In genomic region chr3:81829966-81830599, GRCm38 (mm10) we compare ENCODE assay signal across 13 mouse cellular contexts.
DNase-seq lines count a peak whose midpoint lies in the region; ATAC-seq lines count a peak whose summit lies in the region.
"Had no signal": no experiment of that assay in that cellular context is flagged by ENCODE, and none has a peak within 500 bp of the region (broad histone marks: within the 10 kb centered on the region; RNA-seq: fewer than 3 reads in every experiment).

No protein-coding gene starts in this region.

- H3K4me1 ChIP-seq in midbrain, embryonic 13.5 days (replicated peaks), result no peaks in the 10 kb centered on the region; the same call in 1 of the 2 replicates
- no peaks in the 10 kb centered on the region for H3K4me1 ChIP-seq in midbrain, embryonic 11.5 days (ENCODE audit: control insufficient read depth, insufficient read depth, low read length)
- 0 out of 2 replicates have a peak, but pooled peaks cover 4% of the 10 kb centered on the region for H3K4me1 ChIP-seq in hindbrain, embryonic 14.5 days (replicated peaks; ENCODE audit: control insufficient read depth, insufficient read depth, low read length)
- H3K4me1 ChIP-seq in neural tube, embryonic 13.5 days (replicated peaks), result no peaks in the 10 kb centered on the region
- H3K4me1 ChIP-seq: midbrain, embryonic 12.5 days had no signal

- ATAC-seq in midbrain, embryonic 13.5 days, result peak; percentile 91
- no peak for ATAC-seq in midbrain, embryonic 11.5 days (ENCODE audit: low FRiP score)
- ATAC-seq in hindbrain, embryonic 14.5 days (ENCODE audit: low FRiP score), result peak; percentile 88; the same call in 1 of the 2 replicates
- ATAC-seq in neural tube, embryonic 13.5 days (ENCODE audit: low read depth), result peak; percentile 79; the same call in 1 of the 2 replicates

- no peaks in the 10 kb centered on the region for H3K36me3 ChIP-seq in midbrain, embryonic 13.5 days
- no peaks in the 10 kb centered on the region for H3K36me3 ChIP-seq in midbrain, embryonic 11.5 days (ENCODE audit: control insufficient read depth, insufficient read depth, low read length)
- no peaks in the 10 kb centered on the region for H3K36me3 ChIP-seq in hindbrain, embryonic 14.5 days (replicated peaks; ENCODE audit: control insufficient read depth, insufficient read depth)
- no peaks in the 10 kb centered on the region for H3K36me3 ChIP-seq in neural tube, embryonic 13.5 days
- H3K36me3 ChIP-seq: limb, embryonic 10.5 days; midbrain, embryonic 12.5 days had no signal

- no peaks in the 10 kb centered on the region for H3K9me3 ChIP-seq in midbrain, embryonic 13.5 days
- no peaks in the 10 kb centered on the region for H3K9me3 ChIP-seq in midbrain, embryonic 11.5 days (ENCODE audit: control insufficient read depth, low read length)
- no peaks in the 10 kb centered on the region for H3K9me3 ChIP-seq in hindbrain, embryonic 14.5 days (ENCODE audit: control insufficient read depth, low read length)
- H3K9me3 ChIP-seq in neural tube, embryonic 13.5 days, result no peaks in the 10 kb centered on the region
- H3K9me3 ChIP-seq: limb, embryonic 10.5 days; midbrain, embryonic 12.5 days had no signal

- H3K27me3 ChIP-seq in midbrain, embryonic 13.5 days, result no peaks in the 10 kb centered on the region
- no peaks in the 10 kb centered on the region for H3K27me3 ChIP-seq in midbrain, embryonic 11.5 days (ENCODE audit: control insufficient read depth, insufficient read depth, low read length)
- H3K27me3 ChIP-seq in hindbrain, embryonic 14.5 days (ENCODE audit: control insufficient read depth, insufficient read depth, low read length), result no peaks in the 10 kb centered on the region
- H3K27me3 ChIP-seq in neural tube, embryonic 13.5 days, result no peaks in the 10 kb centered on the region
- H3K27me3 ChIP-seq: midbrain, embryonic 12.5 days had no signal

- DNase-seq in midbrain, embryonic 11.5 days (ENCODE audit: low spot score, missing footprints), result no peak
- peak; percentile 84 for DNase-seq in brain, embryonic 18.5 days (ENCODE audit: low read depth, low spot score)
- peak; percentile 78 for DNase-seq in hindbrain, embryonic 14.5 days (ENCODE audit: low spot score)
- DNase-seq in yolk sac, embryonic 10.5 days (ENCODE audit: low spot score), result no peak
- DNase-seq in lung, postnatal 25 days (ENCODE audit: low spot score), result no peak
- DNase-seq: cerebellum, postnatal 36 days; heart, postnatal 36 days; lung, adult 18-20 months; thymus, postnatal 4 days had no signal

- H3K9ac ChIP-seq in midbrain, embryonic 13.5 days (replicated peaks), result no peak overlapping the region
- H3K9ac ChIP-seq in midbrain, embryonic 11.5 days (ENCODE audit: low read length), result no peak overlapping the region
- no peak overlapping the region for H3K9ac ChIP-seq in hindbrain, embryonic 14.5 days
- H3K9ac ChIP-seq in neural tube, embryonic 13.5 days, result no peak overlapping the region
- H3K9ac ChIP-seq: midbrain, embryonic 12.5 days had no signal

- H3K4me3 ChIP-seq in midbrain, embryonic 13.5 days (replicated peaks), result no peak overlapping the region
- no peak overlapping the region for H3K4me3 ChIP-seq in midbrain, embryonic 11.5 days (ENCODE audit: low read depth, low read length)
- no peak overlapping the region for H3K4me3 ChIP-seq in hindbrain, embryonic 14.5 days (replicated peaks; ENCODE audit: low read length)
- no peak overlapping the region for H3K4me3 ChIP-seq in neural tube, embryonic 13.5 days
- H3K4me3 ChIP-seq: limb, embryonic 10.5 days; midbrain, embryonic 12.5 days had no signal

- H3K4me2 ChIP-seq in midbrain, embryonic 13.5 days (replicated peaks), result no peak overlapping the region
- H3K4me2 ChIP-seq in midbrain, embryonic 11.5 days, result no peak overlapping the region
- H3K4me2 ChIP-seq in hindbrain, embryonic 14.5 days (replicated peaks), result no peak overlapping the region
- H3K4me2 ChIP-seq in neural tube, embryonic 13.5 days, result no peak overlapping the region
- H3K4me2 ChIP-seq: midbrain, embryonic 12.5 days had no signal

- H3K27ac ChIP-seq in midbrain, embryonic 13.5 days, result no peak overlapping the region
- no peak overlapping the region for H3K27ac ChIP-seq in midbrain, embryonic 11.5 days (ENCODE audit: low read depth, low read length)
- H3K27ac ChIP-seq in hindbrain, embryonic 14.5 days, result peak overlapping the region; percentile 45
- no peak overlapping the region for H3K27ac ChIP-seq in neural tube, embryonic 13.5 days (replicated peaks)
- H3K27ac ChIP-seq: limb, embryonic 10.5 days; midbrain, embryonic 12.5 days had no signal

Comparison
In these comparisons a context has a peak if more than half of its experiments do, and no peak if none do; other contexts are left out.
1. DNase-seq: peak in brain, embryonic 18.5 days (single experiment) and hindbrain, embryonic 14.5 days (single experiment); none in midbrain, embryonic 11.5 days (single experiment), yolk sac, embryonic 10.5 days (single experiment) and lung, postnatal 25 days (single experiment).